16 mouse cellular contexts compared by ENCODE assay signal in the genomic region with DNA sequence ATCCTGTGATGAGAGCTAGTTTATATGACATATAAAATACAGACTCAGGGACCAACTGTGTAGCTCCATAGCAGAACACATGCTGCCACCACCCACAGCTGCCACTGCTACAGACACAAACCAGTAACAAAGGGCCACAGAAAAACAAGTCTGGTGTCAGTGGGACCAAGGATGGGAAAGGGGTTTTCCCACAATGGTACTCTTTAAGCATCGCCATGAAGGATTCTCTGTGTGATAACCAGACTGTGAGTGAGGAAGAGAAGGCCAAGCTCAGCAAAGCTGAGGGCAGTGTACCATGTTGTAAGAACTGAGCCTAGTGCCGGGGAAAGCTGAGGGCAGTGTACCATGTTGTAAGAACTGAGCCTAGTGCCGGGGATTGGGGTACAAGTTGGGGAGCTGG. TPM values are rescaled to one million over a fixed set of nuclear protein-coding genes. Genes with fewer than 3 reads are reported as not detected.
"Had no signal": no experiment of that assay in that cellular context is flagged by ENCODE, and none has a peak within 500 bp of the region (broad histone marks: within the 10 kb centered on the region; RNA-seq: fewer than 3 reads in every experiment).

No protein-coding gene starts in this region.

- ATAC-seq: lung, postnatal 0 days; midbrain, embryonic 13.5 days had no signal

- H3K27ac ChIP-seq: kidney, embryonic 15.5 days; limb, embryonic 12.5 days; liver, embryonic 15.5 days; midbrain, embryonic 13.5 days had no signal

- H3K36me3 ChIP-seq: limb, embryonic 12.5 days; liver, embryonic 15.5 days; midbrain, embryonic 13.5 days had no signal

- H3K4me1 ChIP-seq: kidney, embryonic 15.5 days; limb, embryonic 12.5 days; liver, embryonic 15.5 days; midbrain, embryonic 13.5 days had no signal

- H3K9me3 ChIP-seq: kidney, embryonic 15.5 days; limb, embryonic 12.5 days; liver, embryonic 15.5 days; midbrain, embryonic 13.5 days had no signal

- H3K4me2 ChIP-seq: kidney, embryonic 15.5 days; limb, embryonic 12.5 days; liver, embryonic 15.5 days; midbrain, embryonic 13.5 days had no signal

- H3K27me3 ChIP-seq: kidney, embryonic 15.5 days; limb, embryonic 12.5 days; liver, embryonic 15.5 days; midbrain, embryonic 13.5 days had no signal

- H3K4me3 ChIP-seq: kidney, embryonic 15.5 days; limb, embryonic 12.5 days; liver, embryonic 15.5 days; midbrain, embryonic 13.5 days had no signal

- H3K9ac ChIP-seq: kidney, embryonic 15.5 days; limb, embryonic 12.5 days; liver, embryonic 15.5 days; midbrain, embryonic 13.5 days had no signal

- DNase-seq: kidney, adult 18-20 months; kidney, postnatal 14 days; layer of hippocampus, postnatal 36 days; liver; lung, adult 2 months; lung, postnatal 36 days; right cerebral cortex, adult 18-20 months; right cerebral cortex, postnatal 25 days; thymus, postnatal 4 days had no signal

RNA-seq across cellular contexts. Expression of a gene that starts 47.0 kb away (rescaled TPM):
- polyA plus RNA-seq: large intestine, adult 2 months; lung, adult 2 months; small intestine, adult 2 months had no signal
